Mouse (Mus musculus): Measurements from ENCODE around the gene Rab40c. TPM values are rescaled to one million over a fixed set of nuclear protein-coding genes. Genes with fewer than 3 reads are reported as not detected.

Rab40c gene
- polyA plus RNA-seq, 1 experiment, result not detected

DNA sequence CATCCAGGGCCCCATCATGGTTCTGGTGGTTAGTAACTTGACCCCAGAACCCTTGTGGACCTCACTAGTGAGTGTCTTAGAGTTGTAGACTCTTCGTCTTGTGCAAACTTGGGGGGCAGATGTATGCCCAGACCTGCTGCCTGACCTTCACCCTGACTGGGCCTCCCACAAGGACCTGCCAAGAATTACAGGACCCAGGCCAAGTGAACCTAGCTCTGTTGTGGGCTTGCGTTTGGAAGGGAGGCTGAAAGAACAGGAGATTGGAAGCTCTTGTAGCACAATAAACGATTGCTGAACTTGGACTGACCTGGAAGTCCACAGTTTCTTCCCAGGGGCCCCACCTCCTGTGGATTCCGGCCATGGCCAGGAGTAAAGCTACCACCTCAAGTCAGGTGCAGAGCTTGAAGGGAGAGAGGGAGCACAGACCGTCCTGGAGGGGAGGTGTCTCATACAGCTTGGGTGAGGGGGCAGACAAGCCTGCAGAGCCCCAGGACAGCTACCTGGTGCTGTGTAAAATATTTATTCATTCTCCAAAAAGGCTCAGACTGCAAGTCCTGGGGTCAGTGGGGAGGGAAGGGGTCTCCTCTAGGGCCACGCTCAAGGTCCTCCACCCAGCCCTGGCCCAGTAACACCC, 85.4 kb downstream of the Rab40c start:
- peak overlapping the region; percentile 81 for H3K4me3 ChIP-seq (ENCODE audit: insufficient read depth, low read depth, low read length)
- TF ChIP-seq CTCF (IDR thresholded peaks at IDR 0.05; ENCODE audit: insufficient read depth, low read depth, low read length), result no peak
- TF ChIP-seq POLR2A (IDR thresholded peaks at IDR 0.05; ENCODE audit: insufficient read depth, low read depth, low read length), result no peak
- WGBS, result 26% methylated on average over 6 of the region's 6 CpGs

DNA sequence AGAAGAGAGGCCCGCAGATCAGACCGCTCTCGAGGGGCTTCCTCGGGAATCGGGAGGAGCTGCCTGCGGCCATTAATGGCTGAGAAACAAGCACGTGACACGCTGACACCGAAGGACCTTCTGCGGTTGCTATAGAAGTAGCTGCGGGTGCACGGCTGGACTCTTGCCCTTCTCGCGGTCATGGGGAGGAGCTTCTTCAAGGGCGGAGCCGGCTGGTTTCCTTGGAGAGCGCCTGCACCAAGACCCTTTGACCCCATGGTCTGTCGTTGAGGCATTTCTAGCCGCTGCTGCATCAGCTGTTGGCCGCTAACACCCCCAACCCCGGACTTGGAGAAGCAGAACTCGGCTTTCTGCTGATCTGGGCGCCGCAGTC, 86.2 kb downstream of the Rab40c start, which contains the start of gene Stub1:
Gene Stub1, minus strand, starts transcription at position 114 of the 373 bp plus-strand sequence.
- no peak for TF ChIP-seq CTCF (IDR thresholded peaks at IDR 0.05; ENCODE audit: insufficient read depth, low read depth, low read length)
- no peak for TF ChIP-seq POLR2A (IDR thresholded peaks at IDR 0.05; ENCODE audit: insufficient read depth, low read depth, low read length)
- peak within 1 kb of the TSS; percentile 81 for H3K4me3 ChIP-seq (ENCODE audit: insufficient read depth, low read depth, low read length)
- peaks cover 70% of the 10 kb centered on the region for H3K4me1 ChIP-seq (ENCODE audit: control insufficient read depth, insufficient read depth, low read length)
- WGBS, result under 1% methylated on average over 24 of the region's 24 CpGs
- peak within 1 kb of the TSS; percentile 97 for H3K27ac ChIP-seq (ENCODE audit: insufficient read depth, low read depth, low read length)

More for the DNA sequence above, 85.4 kb downstream of the Rab40c start:
- Histone ChIP-seq H3K27ac (ENCODE audit: insufficient read depth, low read depth, low read length) (peak overlapping the region; percentile 97), H3K4me1 (ENCODE audit: control insufficient read depth, insufficient read depth, low read length) (peaks cover 69% of the 10 kb centered on the region)

DNA sequence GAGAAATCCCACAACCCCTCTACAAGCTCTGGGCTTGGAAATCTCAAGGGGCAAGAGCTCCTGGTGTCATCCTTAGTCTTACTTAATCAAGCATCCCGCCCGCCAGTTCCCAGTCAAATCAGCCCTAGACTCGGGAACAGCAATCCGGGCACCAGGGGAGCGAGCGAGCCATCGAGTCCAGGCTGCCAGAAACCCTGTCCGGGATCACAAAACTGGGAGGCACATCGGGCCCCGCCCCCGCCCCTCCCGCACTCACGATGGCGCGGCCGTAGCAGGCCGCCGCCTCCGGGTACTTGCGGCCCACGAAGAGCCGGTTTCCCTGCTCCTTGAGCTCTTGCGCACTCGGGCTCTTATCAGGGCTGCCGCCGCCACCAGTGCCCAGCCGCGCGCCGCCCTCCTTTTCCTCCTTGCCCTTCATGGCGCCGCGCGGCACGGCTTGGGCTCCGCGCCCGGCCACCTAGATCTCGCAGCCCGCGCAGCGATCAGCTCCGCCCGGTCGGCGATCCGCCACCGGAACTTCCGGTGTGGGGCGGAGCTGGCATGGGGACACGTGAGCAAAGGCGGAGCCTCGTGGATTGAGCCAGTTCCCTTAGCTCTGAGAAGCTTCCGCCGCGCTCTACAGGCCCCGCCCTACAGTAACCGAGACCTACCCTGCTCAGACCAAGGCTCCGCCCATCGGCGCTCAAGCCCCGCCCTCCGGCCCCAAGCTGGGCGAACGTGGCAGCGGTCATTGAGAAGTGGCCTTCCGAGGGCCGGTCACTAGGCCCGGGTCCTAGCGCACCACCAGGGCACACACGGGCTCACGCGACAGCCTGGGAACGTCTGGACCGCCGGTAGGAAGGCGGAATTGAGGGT, 86.9 kb downstream of the Rab40c start:
- peak overlapping the region; percentile 97 for H3K27ac ChIP-seq (ENCODE audit: insufficient read depth, low read depth, low read length)
- TF ChIP-seq CTCF (IDR thresholded peaks at IDR 0.05; ENCODE audit: insufficient read depth, low read depth, low read length), result no peak
- TF ChIP-seq POLR2A (IDR thresholded peaks at IDR 0.05; ENCODE audit: insufficient read depth, low read depth, low read length), result peak; percentile 89
- whole genome bisulfite sequencing, result under 1% methylated on average over 76 of the region's 77 CpGs
- peaks cover 70% of the 10 kb centered on the region for H3K4me1 ChIP-seq (ENCODE audit: control insufficient read depth, insufficient read depth, low read length)
- H3K4me3 ChIP-seq (ENCODE audit: insufficient read depth, low read depth, low read length), result peak overlapping the region; percentile 81

Other genes starting within 250 kb of the Rab40c start
- not detected in 2 replicates for gene Gng13, start 202.6 kb downstream of the Rab40c start, polyA plus RNA-seq (2012; ENCODE audit: insufficient read depth, insufficient read length, low replicate concordance, missing spikeins)
- not detected in 2 replicates for gene Chtf18, start 192.3 kb downstream of the Rab40c start, polyA plus RNA-seq (2012; ENCODE audit: insufficient read depth, insufficient read length, low replicate concordance, missing spikeins)
- gene Rpusd1, start 192.1 kb downstream of the Rab40c start, polyA plus RNA-seq (2012; ENCODE audit: insufficient read depth, insufficient read length, low replicate concordance, missing spikeins), result not detected in 2 replicates
- gene Mslnl, start 183.7 kb downstream of the Rab40c start, polyA plus RNA-seq (2012; ENCODE audit: insufficient read depth, insufficient read length, low replicate concordance, missing spikeins), result not detected in 2 replicates
- gene Msln, start 165.3 kb downstream of the Rab40c start, polyA plus RNA-seq (2012; ENCODE audit: insufficient read depth, insufficient read length, low replicate concordance, missing spikeins), result not detected in 2 replicates
- gene Narfl, start 146.0 kb downstream of the Rab40c start, polyA plus RNA-seq (2012; ENCODE audit: insufficient read depth, insufficient read length, low replicate concordance, missing spikeins), result not detected in 2 replicates
- not detected in 2 replicates for gene Haghl, start 134.1 kb downstream of the Rab40c start, polyA plus RNA-seq (2012; ENCODE audit: insufficient read depth, insufficient read length, low replicate concordance, missing spikeins)
- gene Ccdc78, start 133.1 kb downstream of the Rab40c start, polyA plus RNA-seq (2012; ENCODE audit: insufficient read depth, insufficient read length, low replicate concordance, missing spikeins), result not detected in 2 replicates
- not detected in 2 replicates for gene Fam173a, start 126.8 kb downstream of the Rab40c start, polyA plus RNA-seq (2012; ENCODE audit: insufficient read depth, insufficient read length, low replicate concordance, missing spikeins)
- not detected in 2 replicates for gene AC134908.4, start 124.1 kb downstream of the Rab40c start, polyA plus RNA-seq (2012; ENCODE audit: insufficient read depth, insufficient read length, low replicate concordance, missing spikeins)
- not detected in 2 replicates for gene Metrn, start 122.6 kb downstream of the Rab40c start, polyA plus RNA-seq (2012; ENCODE audit: insufficient read depth, insufficient read length, low replicate concordance, missing spikeins)
- not detected in 2 replicates for gene Fbxl16, start 110.6 kb downstream of the Rab40c start, polyA plus RNA-seq (2012; ENCODE audit: insufficient read depth, insufficient read length, low replicate concordance, missing spikeins)
- gene Wdr24, start 96.1 kb downstream of the Rab40c start, polyA plus RNA-seq (2012; ENCODE audit: insufficient read depth, insufficient read length, low replicate concordance, missing spikeins), result not detected in 2 replicates
- gene Jmjd8, start 90.9 kb downstream of the Rab40c start, polyA plus RNA-seq (2012; ENCODE audit: insufficient read depth, insufficient read length, low replicate concordance, missing spikeins), result not detected in 2 replicates
- gene Stub1, start 86.3 kb downstream of the Rab40c start, polyA plus RNA-seq (2012; ENCODE audit: insufficient read depth, insufficient read length, low replicate concordance, missing spikeins), result not detected in 2 replicates
- gene Rhbdl1, start 82.4 kb downstream of the Rab40c start, polyA plus RNA-seq (2012; ENCODE audit: insufficient read depth, insufficient read length, low replicate concordance, missing spikeins), result not detected in 2 replicates
- gene Gm20683, start 78.0 kb downstream of the Rab40c start, polyA plus RNA-seq (2012; ENCODE audit: insufficient read depth, insufficient read length, low replicate concordance, missing spikeins), result not detected in 2 replicates
- gene Rhot2, start 74.9 kb downstream of the Rab40c start, polyA plus RNA-seq (2012; ENCODE audit: insufficient read depth, insufficient read length, low replicate concordance, missing spikeins), result not detected in 2 replicates
- not detected in 2 replicates for gene Wdr90, start 58.2 kb downstream of the Rab40c start, polyA plus RNA-seq (2012; ENCODE audit: insufficient read depth, insufficient read length, low replicate concordance, missing spikeins)
- not detected in 2 replicates for gene Mcrip2, start 51.0 kb downstream of the Rab40c start, polyA plus RNA-seq (2012; ENCODE audit: insufficient read depth, insufficient read length, low replicate concordance, missing spikeins)
- not detected in 2 replicates for gene Mettl26, start 44.7 kb downstream of the Rab40c start, polyA plus RNA-seq (2012; ENCODE audit: insufficient read depth, insufficient read length, low replicate concordance, missing spikeins)
- not detected in 2 replicates for gene Wfikkn1, start 38.9 kb downstream of the Rab40c start, polyA plus RNA-seq (2012; ENCODE audit: insufficient read depth, insufficient read length, low replicate concordance, missing spikeins)
- not detected in 2 replicates for gene Pigq, start 25.2 kb upstream of the Rab40c start, polyA plus RNA-seq (2012; ENCODE audit: insufficient read depth, insufficient read length, low replicate concordance, missing spikeins)
- not detected in 2 replicates for gene Nhlrc4, start 25.2 kb upstream of the Rab40c start, polyA plus RNA-seq (2012; ENCODE audit: insufficient read depth, insufficient read length, low replicate concordance, missing spikeins)
- not detected in 2 replicates for gene A930017K11Rik, start 32.8 kb upstream of the Rab40c start, polyA plus RNA-seq (2012; ENCODE audit: insufficient read depth, insufficient read length, low replicate concordance, missing spikeins)
- gene Capn15, start 66.1 kb upstream of the Rab40c start, polyA plus RNA-seq (2012; ENCODE audit: insufficient read depth, insufficient read length, low replicate concordance, missing spikeins), result not detected in 2 replicates
- gene Rab11fip3, start 149.8 kb upstream of the Rab40c start, polyA plus RNA-seq (2012; ENCODE audit: insufficient read depth, insufficient read length, low replicate concordance, missing spikeins), result not detected in 2 replicates
- not detected in 2 replicates for gene Decr2, start 170.6 kb upstream of the Rab40c start, polyA plus RNA-seq (2012; ENCODE audit: insufficient read depth, insufficient read length, low replicate concordance, missing spikeins)
- not detected in 2 replicates for gene Nme4, start 175.9 kb upstream of the Rab40c start, polyA plus RNA-seq (2012; ENCODE audit: insufficient read depth, insufficient read length, low replicate concordance, missing spikeins)
- not detected in 2 replicates for gene Tmem8, start 193.6 kb upstream of the Rab40c start, polyA plus RNA-seq (2012; ENCODE audit: insufficient read depth, insufficient read length, low replicate concordance, missing spikeins)
- gene Mrpl28, start 203.8 kb upstream of the Rab40c start, polyA plus RNA-seq (2012; ENCODE audit: insufficient read depth, insufficient read length, low replicate concordance, missing spikeins), result not detected in 2 replicates
- not detected in 2 replicates for gene Axin1, start 219.0 kb upstream of the Rab40c start, polyA plus RNA-seq (2012; ENCODE audit: insufficient read depth, insufficient read length, low replicate concordance, missing spikeins)

Data from olfactory bulb, adult 2 months (tissue).